Mouse (Mus musculus) kidney, adult 8-10 months (tissue): Measurements from ENCODE around the gene Ttll12.

Source experiments
- DNase-seq, 2 experiments: peaks; one replicate each; pipeline ENCODE4 v3.0.0; 2022

The Ttll12 gene

DNA sequence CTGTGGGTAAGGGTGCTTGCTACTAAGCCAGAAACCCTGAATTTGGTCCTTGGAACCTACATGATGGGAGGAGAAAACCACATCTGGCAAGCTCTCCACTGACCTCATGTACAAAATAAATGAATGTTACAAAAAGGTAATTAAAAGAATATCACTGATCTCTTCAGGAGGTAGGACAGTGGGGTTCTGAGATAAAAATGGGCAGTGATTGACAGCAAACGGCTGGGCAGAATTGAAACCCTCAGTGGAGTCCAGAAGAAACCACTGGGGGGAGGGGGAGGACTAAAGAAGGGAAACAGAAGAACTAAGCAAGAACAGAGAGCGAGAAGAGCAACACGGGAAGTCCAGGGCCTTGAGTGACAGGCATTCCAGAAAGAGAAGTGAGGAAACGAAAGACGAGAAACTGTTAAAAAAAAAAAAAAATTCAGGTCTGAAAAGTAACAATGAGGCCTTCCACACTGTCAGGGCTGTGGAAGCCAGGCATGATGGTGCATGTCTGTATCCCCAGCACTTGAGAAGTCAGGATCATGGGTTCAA lies 33.9 kb downstream of the Ttll12 start:
- no peak for DNase-seq

- DNase-seq = peak; percentile 83 to 84
Measured at GRCm38 (mm10) chr15:83555161-83555974, 39.6 kb downstream of the Ttll12 start.

- DNase-seq = no peak
Measured at GRCm38 (mm10) chr15:83553831-83554230, 41.1 kb downstream of the Ttll12 start.

GRCm38 (mm10) chr15:83550137-83550536 lies 44.8 kb downstream of the Ttll12 start:
- no peak for DNase-seq

DNA sequence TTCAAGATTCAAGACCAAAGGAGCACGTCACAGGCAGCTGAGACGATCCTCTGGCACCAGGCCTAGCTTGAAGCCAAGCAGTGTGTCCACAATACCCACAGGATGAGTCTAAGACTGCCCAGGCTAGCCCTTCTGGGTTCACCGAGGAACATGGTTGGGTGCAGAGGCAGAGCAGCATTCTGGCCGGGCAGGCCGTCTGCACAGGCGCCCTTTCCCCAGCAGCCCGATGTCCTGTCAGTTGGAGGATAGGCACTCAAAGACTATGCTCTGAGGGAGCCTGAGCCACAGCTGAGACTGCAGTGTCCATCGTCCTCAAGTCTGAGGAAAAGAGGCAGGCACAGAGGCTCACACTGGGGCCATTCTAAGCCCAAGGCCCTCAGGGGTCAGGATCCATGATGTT lies 47.8 kb downstream of the Ttll12 start:
- no peak for DNase-seq

GRCm38 (mm10) chr15:83546029-83546428 lies 48.9 kb downstream of the Ttll12 start:
- no peak for DNase-seq

GRCm38 (mm10) chr15:83541647-83542287 lies 53.2 kb downstream of the Ttll12 start:
- no peak for DNase-seq

- peak; percentile 61 to 74 for DNase-seq
Measured at GRCm38 (mm10) chr15:83539905-83540304, 55.1 kb downstream of the Ttll12 start.

DNA sequence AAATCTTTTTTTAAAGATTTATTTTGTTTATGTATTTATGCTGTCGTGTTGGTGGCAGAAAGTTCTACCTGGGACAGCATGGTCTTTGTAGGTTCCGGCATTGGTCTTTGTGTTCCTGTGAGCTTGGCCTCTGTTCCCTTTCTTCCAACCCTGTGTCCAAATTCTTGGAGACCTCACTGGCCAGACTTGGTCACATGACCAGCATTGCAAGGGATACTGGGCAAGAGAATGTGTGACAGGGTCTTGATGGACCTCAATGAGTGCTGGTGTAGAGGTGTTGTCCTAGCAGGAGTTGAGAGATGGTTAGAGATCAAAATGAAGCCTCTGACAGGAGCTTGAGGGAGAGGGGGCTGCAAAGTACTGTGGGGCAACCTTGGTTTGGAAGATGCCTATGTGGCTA lies 56.1 kb downstream of the Ttll12 start:
- DNase-seq = no peak

GRCm38 (mm10) chr15:83535890-83536231 lies 59.1 kb downstream of the Ttll12 start:
- DNase-seq = no peak

DNA sequence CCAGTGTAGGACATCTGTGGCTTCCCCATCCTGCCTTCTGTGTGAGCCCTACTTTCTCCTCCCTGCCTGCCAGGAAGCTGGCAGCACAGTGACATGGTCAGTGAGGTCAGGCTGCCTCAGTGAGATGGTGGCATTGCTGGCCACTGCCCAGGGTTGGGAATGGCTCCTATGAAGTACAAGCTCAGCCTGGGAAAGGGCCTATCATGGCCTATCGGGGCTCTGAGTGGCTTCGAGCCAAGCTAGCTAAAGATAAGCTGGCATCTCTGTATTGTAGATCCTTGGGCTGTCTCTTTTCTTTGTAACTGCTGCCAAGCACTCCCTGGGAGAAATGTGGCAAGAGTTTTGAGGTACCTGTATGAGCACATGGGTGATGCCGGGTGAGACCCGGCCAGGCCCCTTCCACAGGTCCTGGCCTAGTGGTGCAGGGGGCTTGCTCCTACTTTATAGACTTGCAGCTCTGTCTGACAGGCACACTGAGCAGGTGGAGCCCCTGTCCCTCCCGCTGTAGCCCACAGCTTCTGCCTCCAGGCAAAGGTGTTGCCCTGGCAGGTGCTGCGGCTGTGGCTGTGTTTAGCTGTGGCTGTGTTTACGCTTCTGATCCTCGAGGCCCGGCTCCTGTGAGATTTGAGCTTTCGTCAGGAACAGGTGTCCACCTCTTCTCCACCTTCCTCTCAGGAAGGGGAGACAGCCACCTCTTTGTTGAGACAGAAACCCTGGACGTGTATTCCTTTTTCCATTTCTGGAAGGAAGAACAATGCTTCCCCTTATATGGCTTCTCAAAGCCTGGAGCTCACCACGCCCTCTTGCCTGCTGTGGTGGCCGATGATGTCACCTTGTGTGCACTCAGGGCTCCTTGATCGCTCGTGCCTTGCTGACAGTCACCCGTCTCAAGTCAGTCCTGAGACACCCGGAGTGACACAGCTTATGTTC lies 59.7 kb downstream of the Ttll12 start:
- no peak for DNase-seq

- no peak for DNase-seq
Measured at GRCm38 (mm10) chr15:83532606-83533005, 62.4 kb downstream of the Ttll12 start.

DNA sequence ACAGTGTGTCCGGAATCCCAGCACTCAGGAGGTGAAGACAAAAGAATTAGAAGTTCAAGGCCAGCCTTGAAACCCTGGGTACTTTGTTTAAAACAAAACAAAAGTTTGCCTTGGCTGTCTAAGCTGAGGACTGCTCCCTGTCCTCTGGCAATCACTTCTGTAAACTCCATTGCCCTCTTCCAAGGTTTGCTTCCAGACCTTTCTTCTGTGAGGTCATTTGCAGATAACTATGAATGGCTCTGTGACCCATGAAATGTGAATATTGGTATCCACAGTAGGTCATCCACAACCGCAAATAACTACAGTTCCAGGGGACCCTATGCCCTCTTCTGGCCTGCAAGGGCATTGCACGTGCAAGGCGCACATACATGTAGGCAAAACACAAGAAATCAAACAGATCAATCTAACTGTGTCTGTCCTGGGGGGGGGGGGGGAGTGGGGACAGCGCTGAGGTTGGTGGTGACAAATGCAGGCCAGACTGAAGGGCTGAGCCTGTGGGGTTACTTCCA lies 62.9 kb downstream of the Ttll12 start:
- DNase-seq = peak in 1 of 2 experiments; percentile 35

DNA sequence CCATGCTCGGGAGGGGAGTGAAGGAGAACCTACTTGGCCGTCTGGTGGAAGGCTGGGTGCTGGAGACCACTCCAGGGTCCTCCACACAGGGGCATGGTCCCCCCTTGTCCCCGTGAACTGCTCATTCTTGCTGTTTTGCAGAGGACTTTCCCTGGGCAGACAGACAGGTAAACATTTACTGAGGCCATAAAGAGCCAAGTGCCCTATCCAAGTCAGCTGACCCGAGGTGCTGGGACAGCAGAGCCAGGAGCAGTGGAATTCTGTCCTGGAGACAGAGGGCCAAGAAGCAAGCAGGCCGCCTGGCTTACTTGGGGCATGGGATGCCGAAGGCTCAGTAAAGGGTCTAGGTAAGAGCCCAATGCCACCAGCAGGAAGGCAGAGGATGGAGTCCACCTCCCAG lies 64.3 kb downstream of the Ttll12 start:
- DNase-seq = peak; percentile 79 to 83

- peak; percentile 76 to 79 for DNase-seq
Measured at GRCm38 (mm10) chr15:83530233-83530632, 64.7 kb downstream of the Ttll12 start.

DNA sequence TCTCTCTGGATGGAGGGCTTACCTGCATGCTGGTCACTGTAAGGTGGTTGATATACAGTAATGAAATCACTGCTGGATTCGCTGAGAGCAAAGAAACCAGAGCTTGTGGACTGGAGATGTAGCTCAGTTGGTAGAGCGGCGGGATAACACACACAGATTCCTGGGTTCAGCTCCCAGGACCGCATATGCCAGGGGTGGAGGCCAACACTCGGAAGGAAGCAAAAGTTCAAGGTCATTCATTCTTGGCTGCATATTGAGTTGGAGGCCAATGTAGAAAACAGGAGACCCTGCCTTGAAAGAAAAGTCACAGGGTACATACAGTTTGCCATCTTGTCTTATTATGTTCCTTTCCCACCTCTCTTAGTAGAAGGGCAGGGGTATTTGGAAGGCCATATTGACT lies 65.2 kb downstream of the Ttll12 start:
- peak; percentile 58 to 61 for DNase-seq

- DNase-seq = peak in 1 of 2 experiments; percentile 73
Measured at GRCm38 (mm10) chr15:83528892-83529291, 66.1 kb downstream of the Ttll12 start.

GRCm38 (mm10) chr15:83527747-83528146 lies 67.2 kb downstream of the Ttll12 start:
- DNase-seq = no peak

GRCm38 (mm10) chr15:83527092-83527437 lies 67.9 kb downstream of the Ttll12 start:
- DNase-seq = peak in 1 of 2 experiments; percentile 18

GRCm38 (mm10) chr15:83526424-83527091 lies 68.4 kb downstream of the Ttll12 start, which contains the start of gene Bik:
Gene Bik (plus strand): TSS chr15:83526862.
- peak; percentile 55 to 66 for DNase-seq
